In the genomic region with DNA sequence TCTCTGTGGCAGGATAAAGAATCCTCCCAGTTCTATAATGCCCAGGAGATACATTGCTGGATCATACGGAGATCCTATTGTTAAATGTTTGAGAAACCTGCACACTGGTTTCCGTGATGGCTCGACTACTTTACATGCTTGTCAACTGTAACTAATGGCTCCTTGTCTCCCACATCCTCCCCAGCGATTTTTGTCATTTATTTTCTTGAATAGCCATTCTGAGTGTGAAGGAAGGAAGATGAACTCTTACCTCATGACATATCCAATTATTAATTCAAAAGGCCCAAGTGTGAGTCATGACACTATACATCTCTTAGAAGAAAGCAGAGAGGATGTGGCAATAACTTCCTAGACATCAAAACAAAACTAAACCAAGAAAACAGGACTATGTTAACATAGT, we compare ENCODE assay signal across 25 mouse cellular contexts.
DNase-seq lines count a peak whose midpoint lies in the region; ATAC-seq and TF ChIP-seq lines count a peak whose summit lies in the region.
"Had no signal": no experiment of that assay in that cellular context is flagged by ENCODE, and none has a peak within 500 bp of the region (broad histone marks: within the 10 kb centered on the region; RNA-seq: fewer than 3 reads in every experiment).

No protein-coding gene starts in this region.

- no peak overlapping the region for H3K27ac ChIP-seq in lung, postnatal 0 days (ENCODE audit: low read length)
- no peak overlapping the region for H3K27ac ChIP-seq in midbrain, embryonic 11.5 days (ENCODE audit: low read depth, low read length)
- H3K27ac ChIP-seq in midbrain, embryonic 13.5 days: no peak overlapping the region
- H3K27ac ChIP-seq: embryonic facial prominence, embryonic 13.5 days; embryonic facial prominence, embryonic 15.5 days; forebrain, embryonic 10.5 days; forebrain, embryonic 12.5 days had no signal

- DNase-seq in heart, adult 11 months: peak; percentile 44
- no peak for DNase-seq in heart, postnatal 14 days
- DNase-seq in lung, postnatal 0 days (ENCODE audit: low spot score): peak; percentile 54
- DNase-seq in lung, postnatal 14 days: no peak
- DNase-seq in midbrain, embryonic 11.5 days (ENCODE audit: low spot score, missing footprints): peak; percentile 47
- DNase-seq: adrenal gland, adult 2 months; adrenal gland, postnatal 10 days; adrenal gland, postnatal 25 days; B cell, adult 2 months; cerebellum, adult 11 months; cerebellum, adult 18-20 months; cerebellum, adult 8-10 months; cerebellum, adult 9-11 months; cerebellum, postnatal 14 days; cerebellum, postnatal 36 days; embryo, embryonic 11 days had no signal

- no peaks in the 10 kb centered on the region for H3K9me3 ChIP-seq in lung, postnatal 0 days (ENCODE audit: low read length)
- H3K9me3 ChIP-seq in midbrain, embryonic 11.5 days (ENCODE audit: control insufficient read depth, low read length): no peaks in the 10 kb centered on the region
- H3K9me3 ChIP-seq in midbrain, embryonic 13.5 days: no peaks in the 10 kb centered on the region
- H3K9me3 ChIP-seq: embryonic facial prominence, embryonic 13.5 days; embryonic facial prominence, embryonic 15.5 days; forebrain, embryonic 10.5 days; forebrain, embryonic 12.5 days had no signal

- no peak overlapping the region for H3K4me2 ChIP-seq in lung, postnatal 0 days (replicated peaks; ENCODE audit: low read depth, low read length)
- H3K4me2 ChIP-seq in midbrain, embryonic 11.5 days: no peak overlapping the region
- no peak overlapping the region for H3K4me2 ChIP-seq in midbrain, embryonic 13.5 days (replicated peaks)
- H3K4me2 ChIP-seq: embryonic facial prominence, embryonic 13.5 days; embryonic facial prominence, embryonic 15.5 days; forebrain, embryonic 12.5 days had no signal

- H3K9ac ChIP-seq in lung, postnatal 0 days (replicated peaks; ENCODE audit: low read depth): no peak overlapping the region
- no peak overlapping the region for H3K9ac ChIP-seq in midbrain, embryonic 11.5 days (ENCODE audit: low read length)
- no peak overlapping the region for H3K9ac ChIP-seq in midbrain, embryonic 13.5 days (replicated peaks)
- H3K9ac ChIP-seq: embryonic facial prominence, embryonic 13.5 days; embryonic facial prominence, embryonic 15.5 days; forebrain, embryonic 12.5 days had no signal

- no peaks in the 10 kb centered on the region for H3K36me3 ChIP-seq in lung, postnatal 0 days (ENCODE audit: insufficient read depth, low read length)
- H3K36me3 ChIP-seq in midbrain, embryonic 11.5 days (ENCODE audit: control insufficient read depth, insufficient read depth, low read length): no peaks in the 10 kb centered on the region
- H3K36me3 ChIP-seq in midbrain, embryonic 13.5 days: no peaks in the 10 kb centered on the region
- H3K36me3 ChIP-seq: embryonic facial prominence, embryonic 13.5 days; embryonic facial prominence, embryonic 15.5 days; forebrain, embryonic 10.5 days; forebrain, embryonic 12.5 days had no signal

- intact Hi-C loops in heart, postnatal 14 days (cut with DNase I): no loop called here

- peak; percentile 73 for TF ChIP-seq EP300 in lung, postnatal 0 days (IDR thresholded peaks at IDR 0.05)

- H3K4me1 ChIP-seq in lung, postnatal 0 days (ENCODE audit: insufficient read depth, low read depth, low read length): peaks cover 15% of the 10 kb centered on the region; the same call in 1 of the 2 replicates
- 0 out of 2 replicates have a peak, but pooled peaks cover 3% of the 10 kb centered on the region for H3K4me1 ChIP-seq in midbrain, embryonic 11.5 days (ENCODE audit: control insufficient read depth, insufficient read depth, low read length)
- peaks cover 13% of the 10 kb centered on the region for H3K4me1 ChIP-seq in midbrain, embryonic 13.5 days (replicated peaks)

- WGBS in lung, postnatal 0 days: 52% methylated on average over 4 of the region's 4 CpGs
- 80% methylated on average over 4 of the region's 4 CpGs for WGBS in midbrain, embryonic 11.5 days
- 77% methylated on average over 4 of the region's 4 CpGs for WGBS in midbrain, embryonic 13.5 days

- no peak overlapping the region for H3K4me3 ChIP-seq in lung, postnatal 0 days (ENCODE audit: low read depth, low read length)
- H3K4me3 ChIP-seq in midbrain, embryonic 11.5 days (ENCODE audit: low read depth, low read length): no peak overlapping the region
- no peak overlapping the region for H3K4me3 ChIP-seq in midbrain, embryonic 13.5 days (replicated peaks)
- H3K4me3 ChIP-seq: embryonic facial prominence, embryonic 13.5 days; embryonic facial prominence, embryonic 15.5 days; erythroblast, embryonic 14.5 days; forebrain, embryonic 10.5 days; forebrain, embryonic 12.5 days had no signal

- TF ChIP-seq CTCF in lung, postnatal 0 days (IDR thresholded peaks at IDR 0.05): no peak

- ATAC-seq in lung, postnatal 0 days: no peak
- ATAC-seq in midbrain, embryonic 11.5 days (ENCODE audit: low FRiP score): no peak
- no peak for ATAC-seq in midbrain, embryonic 13.5 days
- ATAC-seq: CD4-positive, CD25-positive, alpha-beta regulatory T cell, adult 4 months; forebrain, embryonic 14.5 days; forebrain, embryonic 16.5 days had no signal

- no peaks in the 10 kb centered on the region for H3K27me3 ChIP-seq in lung, postnatal 0 days (replicated peaks; ENCODE audit: insufficient read depth, low read length)
- no peaks in the 10 kb centered on the region for H3K27me3 ChIP-seq in midbrain, embryonic 11.5 days (ENCODE audit: control insufficient read depth, insufficient read depth, low read length)
- H3K27me3 ChIP-seq in midbrain, embryonic 13.5 days: no peaks in the 10 kb centered on the region
- H3K27me3 ChIP-seq: embryonic facial prominence, embryonic 13.5 days; embryonic facial prominence, embryonic 15.5 days had no signal

Comparison
In these comparisons a context has a peak if more than half of its experiments do, and no peak if none do; other contexts are left out.
1. DNase-seq: peak in heart, adult 11 months (single experiment), lung, postnatal 0 days (single experiment) and midbrain, embryonic 11.5 days (single experiment); none in heart, postnatal 14 days (0 of 2) and lung, postnatal 14 days (single experiment).